ENCODE assay signal across 8 mouse cellular contexts in the genomic region with DNA sequence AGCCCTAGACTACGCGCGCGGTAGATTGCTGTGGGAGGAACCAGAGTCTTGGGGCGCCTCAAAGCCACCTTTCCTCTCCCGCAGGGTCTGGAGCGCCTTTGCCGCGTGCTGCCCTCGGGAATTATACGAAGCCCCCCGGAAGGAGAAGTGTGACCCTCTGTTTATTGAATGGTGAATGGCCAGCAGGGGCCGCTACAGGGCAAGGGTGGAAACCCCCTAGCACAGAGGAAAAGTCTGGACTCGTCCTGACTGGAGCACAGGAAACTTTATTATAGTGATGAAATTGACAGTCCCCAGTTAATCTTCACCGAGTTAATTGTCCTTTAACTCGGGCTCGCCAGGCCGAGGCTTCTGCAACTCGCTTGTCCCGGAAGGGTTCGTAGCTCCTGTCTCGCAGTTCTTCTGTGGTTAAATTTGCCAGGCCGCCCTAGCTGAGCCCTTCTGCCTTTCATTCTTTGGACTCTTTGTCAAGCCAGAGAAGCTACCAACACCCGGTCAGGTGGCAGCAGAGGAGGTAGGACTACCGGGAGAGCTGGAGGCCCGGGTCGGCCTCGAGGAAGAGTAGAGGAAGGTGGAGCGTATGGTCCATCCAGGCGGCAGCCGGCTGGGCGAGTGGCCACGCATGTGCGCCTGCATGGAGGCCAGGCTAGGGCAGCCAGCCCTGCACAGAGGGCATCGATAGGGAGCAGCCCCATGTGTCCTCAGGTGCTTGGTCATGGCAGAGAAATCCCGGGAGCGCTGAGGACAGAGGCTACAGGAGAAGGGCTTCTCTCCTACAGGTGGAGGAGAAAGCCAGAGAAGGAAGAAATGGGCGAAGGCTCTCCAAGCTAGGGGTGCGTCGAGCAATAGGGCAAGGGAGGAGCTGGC. TPM values are rescaled to one million over a fixed set of nuclear protein-coding genes. Genes with fewer than 3 reads are reported as not detected.
DNase-seq lines count a peak whose midpoint lies in the region; ATAC-seq and TF ChIP-seq lines count a peak whose summit lies in the region.

No protein-coding gene starts in this region.

- peaks cover 7% of the 10 kb centered on the region for H3K4me1 ChIP-seq in ES-Bruce4 (ENCODE audit: control insufficient read depth, insufficient read depth, low read length)
- peaks cover 27% of the 10 kb centered on the region for H3K4me1 ChIP-seq in forebrain, embryonic 12.5 days
- H3K4me1 ChIP-seq in heart, embryonic 16.5 days (ENCODE audit: control insufficient read depth, insufficient read depth, low read length): peaks cover 17% of the 10 kb centered on the region
- H3K4me1 ChIP-seq in liver, embryonic 16.5 days (ENCODE audit: control insufficient read depth, low read depth, low read length): peaks cover 24% of the 10 kb centered on the region
- H3K4me1 ChIP-seq in neural tube, embryonic 13.5 days (replicated peaks): peaks cover 24% of the 10 kb centered on the region
- peaks cover 31% of the 10 kb centered on the region for H3K4me1 ChIP-seq in testis, adult 2 months (ENCODE audit: control insufficient read depth, insufficient read depth, low read length)

- H3K27ac ChIP-seq in ES-Bruce4 (ENCODE audit: insufficient read depth, low read length): peak overlapping the region; percentile 66
- peak overlapping the region; percentile 95 for H3K27ac ChIP-seq in forebrain, embryonic 12.5 days
- H3K27ac ChIP-seq in heart, embryonic 16.5 days (ENCODE audit: low read length): peak overlapping the region; percentile 80
- peak overlapping the region; percentile 87 for H3K27ac ChIP-seq in liver, embryonic 16.5 days (ENCODE audit: low read length)
- H3K27ac ChIP-seq in neural tube, embryonic 13.5 days (replicated peaks): peak overlapping the region; percentile 96
- peak overlapping the region; percentile 52 for H3K27ac ChIP-seq in testis, adult 2 months (ENCODE audit: control insufficient read depth, insufficient read depth, low read depth, low read length)

- peak; percentile 70 for TF ChIP-seq CTCF in ES-Bruce4 (IDR thresholded peaks at IDR 0.05; ENCODE audit: low read depth, low read length)
- peak; percentile 68 for TF ChIP-seq CTCF in testis, adult 2 months (IDR thresholded peaks at IDR 0.05; ENCODE audit: control insufficient read depth, insufficient read depth, insufficient replicate concordance, low read depth, low read length)

- peaks cover 19% of the 10 kb centered on the region for H3K36me3 ChIP-seq in ES-Bruce4 (ENCODE audit: control insufficient read depth, insufficient read depth, low read length, poor library complexity, severe bottlenecking)
- peaks cover 21% of the 10 kb centered on the region for H3K36me3 ChIP-seq in forebrain, embryonic 12.5 days (replicated peaks)
- peaks cover 16% of the 10 kb centered on the region for H3K36me3 ChIP-seq in heart, embryonic 16.5 days (ENCODE audit: control insufficient read depth, insufficient read depth)
- peaks cover 20% of the 10 kb centered on the region for H3K36me3 ChIP-seq in liver, embryonic 16.5 days (ENCODE audit: control insufficient read depth, insufficient read depth)
- H3K36me3 ChIP-seq in neural tube, embryonic 13.5 days: peaks cover 21% of the 10 kb centered on the region
- H3K36me3 ChIP-seq in testis, adult 2 months (ENCODE audit: control insufficient read depth, insufficient read depth, low read length): no peaks in the 10 kb centered on the region; the same call in 1 of the 2 replicates

- peak overlapping the region; percentile 96 for H3K4me2 ChIP-seq in forebrain, embryonic 12.5 days
- H3K4me2 ChIP-seq in heart, embryonic 16.5 days (ENCODE audit: low read depth, low read length): peak overlapping the region; percentile 90
- H3K4me2 ChIP-seq in liver, embryonic 16.5 days (ENCODE audit: low read depth, low read length): peak overlapping the region; percentile 93
- peak overlapping the region; percentile 98 for H3K4me2 ChIP-seq in neural tube, embryonic 13.5 days

- peak overlapping the region; percentile 86 for H3K4me3 ChIP-seq in ES-Bruce4 (ENCODE audit: low read depth, low read length)
- H3K4me3 ChIP-seq in forebrain, embryonic 12.5 days (replicated peaks): peak overlapping the region; percentile 99
- H3K4me3 ChIP-seq in heart, embryonic 16.5 days (ENCODE audit: low read length): peak overlapping the region; percentile 71
- peak overlapping the region; percentile 95 for H3K4me3 ChIP-seq in liver, embryonic 16.5 days (ENCODE audit: low read depth, low read length)
- peak overlapping the region; percentile 99 for H3K4me3 ChIP-seq in neural tube, embryonic 13.5 days
- peak overlapping the region; percentile 88 for H3K4me3 ChIP-seq in testis, adult 2 months (ENCODE audit: control insufficient read depth, low read depth, low read length)

- no peaks in the 10 kb centered on the region for H3K27me3 ChIP-seq in ES-Bruce4 (ENCODE audit: control insufficient read depth, insufficient read depth, low read length, poor library complexity, severe bottlenecking)
- H3K27me3 ChIP-seq in forebrain, embryonic 12.5 days: no peaks in the 10 kb centered on the region
- H3K27me3 ChIP-seq in heart, embryonic 16.5 days (ENCODE audit: control insufficient read depth, insufficient read depth, low read length): no peaks in the 10 kb centered on the region
- no peaks in the 10 kb centered on the region for H3K27me3 ChIP-seq in liver, embryonic 16.5 days (ENCODE audit: control insufficient read depth, insufficient read depth, low read depth, low read length)
- H3K27me3 ChIP-seq in neural tube, embryonic 13.5 days: no peaks in the 10 kb centered on the region
- no peaks in the 10 kb centered on the region for H3K27me3 ChIP-seq in testis, adult 2 months (ENCODE audit: control insufficient read depth, insufficient read depth, low read length)

- peak overlapping the region; percentile 78 for H3K9ac ChIP-seq in ES-Bruce4 (ENCODE audit: low read depth, poor library complexity, severe bottlenecking)
- H3K9ac ChIP-seq in forebrain, embryonic 12.5 days: peak overlapping the region; percentile 99
- peak overlapping the region; percentile 88 for H3K9ac ChIP-seq in heart, embryonic 16.5 days (ENCODE audit: low read length)
- H3K9ac ChIP-seq in liver, embryonic 16.5 days (ENCODE audit: low read depth, low read length): peak overlapping the region; percentile 99
- H3K9ac ChIP-seq in neural tube, embryonic 13.5 days: peak overlapping the region; percentile 99

- H3K9me3 ChIP-seq in ES-Bruce4 (replicated peaks; ENCODE audit: control insufficient read depth, insufficient read depth, low read length, poor library complexity, severe bottlenecking): no peaks in the 10 kb centered on the region
- H3K9me3 ChIP-seq in forebrain, embryonic 12.5 days: no peaks in the 10 kb centered on the region
- no peaks in the 10 kb centered on the region for H3K9me3 ChIP-seq in heart, embryonic 16.5 days (replicated peaks; ENCODE audit: control insufficient read depth, low read length)
- H3K9me3 ChIP-seq in liver, embryonic 16.5 days (replicated peaks; ENCODE audit: control insufficient read depth, low read length): no peaks in the 10 kb centered on the region
- no peaks in the 10 kb centered on the region for H3K9me3 ChIP-seq in neural tube, embryonic 13.5 days

- DNase-seq in kidney, postnatal 25 days: peak; percentile 90 to 91

- 29% methylated on average over 40 of the region's 40 CpGs for WGBS in forebrain, embryonic 12.5 days
- WGBS in heart, embryonic 16.5 days: 29% methylated on average over 40 of the region's 40 CpGs
- 29% methylated on average over 40 of the region's 40 CpGs for WGBS in liver, embryonic 16.5 days (ENCODE audit: insufficient replicate concordance)
- 27% methylated on average over 40 of the region's 40 CpGs for WGBS in neural tube, embryonic 13.5 days

- TF ChIP-seq EP300 in ES-Bruce4 (IDR thresholded peaks at IDR 0.05; ENCODE audit: insufficient read depth, low read depth, low read length): no peak

- peak; percentile 27; the same call in 1 of the 2 replicates for ATAC-seq in cerebellum, adult (ENCODE audit: insufficient number of reproducible peaks, low FRiP score, low TSS enrichment)
- ATAC-seq in forebrain, embryonic 12.5 days (ENCODE audit: low FRiP score): peak; percentile 60
- ATAC-seq in heart, embryonic 16.5 days (replicated peaks; ENCODE audit: extremely low read depth, insufficient read depth, low FRiP score): peak; percentile 59
- peak; percentile 33 for ATAC-seq in liver, embryonic 16.5 days (ENCODE audit: low read depth)
- ATAC-seq in neural tube, embryonic 13.5 days (ENCODE audit: low read depth): peak; percentile 77

- TF ChIP-seq POLR2A in ES-Bruce4 (IDR thresholded peaks at IDR 0.05; ENCODE audit: insufficient read depth, low read length): no peak
- TF ChIP-seq POLR2A in testis, adult 2 months (IDR thresholded peaks at IDR 0.05; ENCODE audit: control insufficient read depth, low read depth, low read length): no peak; the same call in 1 of the 2 replicates

RNA-seq across cellular contexts. Expression of gene Kmt2b, which starts 1.1 kb away (rescaled TPM):
- 70.2 and 81.4 TPM in 2 replicates for polyA plus RNA-seq in ES-Bruce4 (2011; ENCODE audit: insufficient read depth, insufficient read length, low read depth, missing spikeins)
- polyA plus RNA-seq in forebrain, embryonic 12.5 days (2016; fragmentation: Nextera tagmentation; extraction: Ambion mirVana): 13.0 TPM in 2 replicates
- 4.2 TPM in 2 replicates for polyA plus RNA-seq in heart, embryonic 16.5 days (2015; fragmentation: Nextera tagmentation; extraction: Ambion mirVana)
- 2.7 and 3.5 TPM in 2 replicates for polyA plus RNA-seq in liver, embryonic 16.5 days (2015; fragmentation: Nextera tagmentation; extraction: Ambion mirVana)
- polyA plus RNA-seq in neural tube, embryonic 13.5 days (2015; fragmentation: Nextera tagmentation; extraction: Ambion mirVana): 9.0 and 9.9 TPM in 2 replicates
- 56.1 and 61.0 TPM in 2 replicates for polyA plus RNA-seq in testis, adult 2 months (2012; rRNA removed)

RNA-seq across cellular contexts. Expression of gene Zbtb32, which starts 9.0 kb away (rescaled TPM):
- 20.3 and 22.7 TPM in 2 replicates for polyA plus RNA-seq in ES-Bruce4 (2011; ENCODE audit: insufficient read depth, insufficient read length, low read depth, missing spikeins)
- 0.32 and 0.46 TPM in 2 replicates for polyA plus RNA-seq in forebrain, embryonic 12.5 days (2016; fragmentation: Nextera tagmentation; extraction: Ambion mirVana)
- 0.24 and 0.51 TPM in 2 replicates for polyA plus RNA-seq in heart, embryonic 16.5 days (2015; fragmentation: Nextera tagmentation; extraction: Ambion mirVana)
- polyA plus RNA-seq in liver, embryonic 16.5 days (2015; fragmentation: Nextera tagmentation; extraction: Ambion mirVana): 0.21 and 0.34 TPM in 2 replicates
- polyA plus RNA-seq in neural tube, embryonic 13.5 days (2015; fragmentation: Nextera tagmentation; extraction: Ambion mirVana): 0.36 and 0.50 TPM in 2 replicates
- 180 and 203 TPM in 2 replicates for polyA plus RNA-seq in testis, adult 2 months (2012; rRNA removed)

RNA-seq across cellular contexts. Expression of gene Upk1a, which starts 23.0 kb away (rescaled TPM):
- 2.5 and 2.8 TPM in 2 replicates for polyA plus RNA-seq in ES-Bruce4 (2011; ENCODE audit: insufficient read depth, insufficient read length, low read depth, missing spikeins)
- 0.23 and 0.61 TPM in 2 replicates for polyA plus RNA-seq in forebrain, embryonic 12.5 days (2016; fragmentation: Nextera tagmentation; extraction: Ambion mirVana)
- 0.47 and 0.49 TPM in 2 replicates for polyA plus RNA-seq in heart, embryonic 16.5 days (2015; fragmentation: Nextera tagmentation; extraction: Ambion mirVana)
- 0.08 and 0.09 TPM in 2 replicates for polyA plus RNA-seq in liver, embryonic 16.5 days (2015; fragmentation: Nextera tagmentation; extraction: Ambion mirVana)
- polyA plus RNA-seq in neural tube, embryonic 13.5 days (2015; fragmentation: Nextera tagmentation; extraction: Ambion mirVana): 0.49 and 0.62 TPM in 2 replicates
- polyA plus RNA-seq in testis, adult 2 months (2012; rRNA removed): 6.5 TPM in 2 replicates

RNA-seq across cellular contexts. Expression of gene Igflr1, which starts 24.4 kb away (rescaled TPM):
- polyA plus RNA-seq in ES-Bruce4 (2011; ENCODE audit: insufficient read depth, insufficient read length, low read depth, missing spikeins): 0.72 TPM in 1 of 2 replicates, not detected in the other
- 3.4 and 5.6 TPM in 2 replicates for polyA plus RNA-seq in forebrain, embryonic 12.5 days (2016; fragmentation: Nextera tagmentation; extraction: Ambion mirVana)
- 3.9 and 5.3 TPM in 2 replicates for polyA plus RNA-seq in heart, embryonic 16.5 days (2015; fragmentation: Nextera tagmentation; extraction: Ambion mirVana)
- polyA plus RNA-seq in liver, embryonic 16.5 days (2015; fragmentation: Nextera tagmentation; extraction: Ambion mirVana): 2.1 and 2.2 TPM in 2 replicates
- 4.8 and 6.0 TPM in 2 replicates for polyA plus RNA-seq in neural tube, embryonic 13.5 days (2015; fragmentation: Nextera tagmentation; extraction: Ambion mirVana)
- polyA plus RNA-seq in testis, adult 2 months (2012; rRNA removed): 0.80 and 1.0 TPM in 2 replicates

RNA-seq across cellular contexts. Expression of gene Psenen, which starts 26.2 kb away (rescaled TPM):
- polyA plus RNA-seq in ES-Bruce4 (2011; ENCODE audit: insufficient read depth, insufficient read length, low read depth, missing spikeins): 99.8 and 107 TPM in 2 replicates
- 142 and 145 TPM in 2 replicates for polyA plus RNA-seq in forebrain, embryonic 12.5 days (2016; fragmentation: Nextera tagmentation; extraction: Ambion mirVana)
- 111 and 123 TPM in 2 replicates for polyA plus RNA-seq in heart, embryonic 16.5 days (2015; fragmentation: Nextera tagmentation; extraction: Ambion mirVana)
- polyA plus RNA-seq in liver, embryonic 16.5 days (2015; fragmentation: Nextera tagmentation; extraction: Ambion mirVana): 65.0 and 70.1 TPM in 2 replicates
- polyA plus RNA-seq in neural tube, embryonic 13.5 days (2015; fragmentation: Nextera tagmentation; extraction: Ambion mirVana): 126 and 147 TPM in 2 replicates
- polyA plus RNA-seq in testis, adult 2 months (2012; rRNA removed): 147 and 167 TPM in 2 replicates

Comparison
In these comparisons a context has a peak if more than half of its experiments do, and no peak if none do; other contexts are left out.
1. Peak in every context shown above with its lines: DNase-seq, ATAC-seq, H3K4me3 ChIP-seq and H3K27ac ChIP-seq.
2. ATAC-seq: peak in every context shown above with its lines; median percentile 77 in neural tube, embryonic 13.5 days; 60 in forebrain, embryonic 12.5 days; 59 in heart, embryonic 16.5 days; 33 in liver, embryonic 16.5 days; 27 in cerebellum, adult.
3. RNA of gene Zbtb32, which starts 9.0 kb away (polyA plus RNA-seq): 180 to 203 TPM in testis, adult 2 months and 20.3 to 22.7 TPM in ES-Bruce4; 0.36 to 0.50 TPM in neural tube, embryonic 13.5 days, 0.32 to 0.46 TPM in forebrain, embryonic 12.5 days, 0.24 to 0.51 TPM in heart, embryonic 16.5 days and 0.21 to 0.34 TPM in liver, embryonic 16.5 days; every median in the first group is over 10 times any median in the second.